Mouse (Mus musculus) testis, adult 2 months (tissue): Measurements from ENCODE around the gene Mttp. TPM values are rescaled to one million over a fixed set of nuclear protein-coding genes. Genes with fewer than 3 reads are reported as not detected.
"Not testable (repeated sequence)": the region's sequence is repeated elsewhere in the genome, so short reads cannot be mapped to it uniquely, and the experiment has no call there.

ENCODE experiments used
- H3K27ac ChIP-seq: fragments of 200-500 bp; 2 replicates; pipeline ENCODE4 v1.5.1; 2012; ENCODE audit warnings: low read depth, low read length; ENCODE audit not compliant: control insufficient read depth, insufficient read depth
- H3K27me3 ChIP-seq: fragments of 200-500 bp; 2 replicates; pipeline ENCODE4 v1.6.1; 2012; ENCODE audit warnings: mild to moderate bottlenecking, low read length, moderate library complexity; ENCODE audit not compliant: control insufficient read depth, insufficient read depth
- H3K36me3 ChIP-seq: fragments of 200-500 bp; 2 replicates; pipeline ENCODE4 v1.6.1; 2012; ENCODE audit warnings: mild to moderate bottlenecking, low read length; ENCODE audit not compliant: control insufficient read depth, insufficient read depth
- H3K4me1 ChIP-seq: fragments of 200-500 bp; 2 replicates; pipeline ENCODE4 v1.6.1; 2012; ENCODE audit warnings: low read length; ENCODE audit not compliant: control insufficient read depth, insufficient read depth
- H3K4me3 ChIP-seq: fragments of 200-500 bp; 2 replicates; pipeline ENCODE4 v1.5.1; 2012; ENCODE audit warnings: low read depth, mild to moderate bottlenecking, low read length, moderate library complexity, mixed read lengths; ENCODE audit not compliant: control insufficient read depth
- CTCF ChIP-seq: fragments of 200-500 bp; IDR thresholded peaks from 2 replicates; pipeline ENCODE4 v1.5.1; 2012; ENCODE audit warnings: low read depth, mild to moderate bottlenecking, inconsistent platforms, low read length, moderate library complexity; ENCODE audit not compliant: control insufficient read depth, insufficient read depth, insufficient replicate concordance
- POLR2A ChIP-seq: fragments of 200-500 bp; IDR thresholded peaks from 2 replicates; pipeline ENCODE4 v1.6.1; 2012; ENCODE audit warnings: low read depth, mild to moderate bottlenecking, inconsistent platforms, low read length, moderate library complexity; ENCODE audit not compliant: control insufficient read depth
- polyA plus RNA-seq: library from polyadenylated mRNA; depleted of rRNA; stranded (reverse); fragments of >200 nt; gene quantifications from 2 replicates; pipeline ENCODE4 v1.2.3, GENCODE M21; 2012

Mttp gene
- polyA plus RNA-seq, 1 experiment, result 10.9 TPM

GRCm38 (mm10) chr3:138144060-138144641 is 617 bp downstream of the Mttp start:
- H3K27me3 ChIP-seq, result no peaks in the 10 kb centered on the region
- H3K4me1 ChIP-seq, result peaks cover 2% of the 10 kb centered on the region; the same call in 1 of the 2 replicates
- H3K4me3 ChIP-seq, result peak overlapping the region; percentile 99
- peak overlapping the region; percentile 99 for H3K27ac ChIP-seq
- no peak for TF ChIP-seq CTCF
- TF ChIP-seq POLR2A, result no peak
- H3K36me3 ChIP-seq, result peaks cover 2% of the 10 kb centered on the region

DNA sequence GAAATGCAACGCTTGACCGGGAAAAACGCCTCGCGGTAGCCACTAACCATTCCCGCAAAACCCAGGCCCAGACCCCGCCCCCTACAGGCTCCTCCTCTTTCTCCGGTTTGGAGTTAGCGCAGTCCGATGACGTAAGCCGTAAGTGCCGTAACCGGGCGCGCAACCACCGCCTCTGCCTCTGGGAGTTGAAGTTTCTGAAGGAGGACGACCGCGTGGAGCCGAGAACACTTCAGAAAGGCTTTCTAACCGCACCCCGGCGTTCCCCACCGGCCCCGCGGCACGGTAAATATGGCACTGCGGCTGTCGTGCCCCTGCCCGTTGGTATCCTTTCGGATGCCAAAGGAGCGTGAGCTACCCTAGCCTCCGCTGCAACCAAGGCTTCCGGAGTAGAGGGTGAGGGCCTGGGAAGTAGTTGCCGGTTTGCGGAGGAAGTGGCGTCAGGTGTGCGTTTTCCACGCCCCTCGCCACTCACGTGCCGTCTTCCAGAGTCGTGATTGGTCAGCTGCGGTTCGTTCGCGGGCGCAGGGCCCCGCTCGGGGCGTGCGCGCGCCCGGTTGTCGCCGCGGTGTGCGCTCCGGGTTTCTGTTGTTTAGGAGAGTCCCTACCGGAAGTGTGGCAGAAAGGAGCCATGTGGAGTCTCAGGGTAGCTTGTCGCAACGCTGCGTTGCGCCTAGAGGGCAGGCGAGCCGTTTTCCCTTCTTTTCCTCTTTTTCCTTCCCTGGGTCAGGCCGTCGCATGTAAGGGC is 1.3 kb downstream of the Mttp start, which contains the start of gene Trmt10a:
Gene Trmt10a, plus strand, starts transcription at position 134 of the 745 bp plus-strand sequence.
- TF ChIP-seq POLR2A (peak; percentile 93), CTCF (peak; percentile 16; the same call in 1 of the 2 replicates)
- H3K27ac ChIP-seq, result peak within 1 kb of the TSS; percentile 100
- no peaks in the 10 kb centered on the region for H3K27me3 ChIP-seq
- H3K4me3 ChIP-seq, result peak within 1 kb of the TSS; percentile 99
- H3K4me1 ChIP-seq, result peaks cover 2% of the 10 kb centered on the region; the same call in 1 of the 2 replicates
- H3K36me3 ChIP-seq, result no peaks in the 10 kb centered on the region; the same call in 1 of the 2 replicates

GRCm38 (mm10) chr3:138142733-138143314 is 1.9 kb downstream of the Mttp start:
- H3K4me3 ChIP-seq, result peak overlapping the region; percentile 99
- H3K36me3 ChIP-seq, result no peaks in the 10 kb centered on the region; the same call in 1 of the 2 replicates
- no peak for TF ChIP-seq POLR2A
- no peak for TF ChIP-seq CTCF
- H3K27ac ChIP-seq, result peak overlapping the region; percentile 100
- no peaks in the 10 kb centered on the region for H3K27me3 ChIP-seq
- peaks cover 2% of the 10 kb centered on the region; the same call in 1 of the 2 replicates for H3K4me1 ChIP-seq

GRCm38 (mm10) chr3:138142052-138142732 is 2.6 kb downstream of the Mttp start:
- TF ChIP-seq CTCF, result no peak
- TF ChIP-seq POLR2A, result no peak
- Histone ChIP-seq H3K4me3 (peak overlapping the region; percentile 27; the same call in 1 of the 2 replicates), H3K27me3 (no peaks in the 10 kb centered on the region), H3K27ac (0 out of 2 replicates have a peak overlapping the region, but pooled peaks have one; percentile 49), H3K4me1 (peaks cover 2% of the 10 kb centered on the region; the same call in 1 of the 2 replicates), H3K36me3 (no peaks in the 10 kb centered on the region)

GRCm38 (mm10) chr3:138139663-138140062 is 5.1 kb downstream of the Mttp start:
- TF ChIP-seq CTCF (no peak), POLR2A (no peak)

DNA sequence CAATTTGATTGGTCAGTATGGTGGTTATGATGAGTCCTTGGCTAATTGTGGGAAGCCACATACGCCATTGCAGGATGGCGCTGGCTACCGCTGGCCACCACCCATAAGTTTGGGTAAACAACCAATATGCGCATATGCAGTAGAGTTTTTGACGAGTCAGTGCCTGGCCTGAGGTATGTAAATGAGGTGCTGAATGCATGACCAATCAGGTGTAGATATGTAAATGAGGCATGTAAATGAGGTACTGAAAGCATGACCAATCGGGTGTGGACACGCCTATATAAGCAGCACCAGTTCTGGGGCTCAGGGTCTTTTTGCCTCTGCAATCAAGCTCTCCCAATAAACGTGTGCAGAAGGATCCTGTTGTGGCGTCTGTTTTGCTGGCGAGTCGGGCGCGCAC is 6.6 kb downstream of the Mttp start:
- H3K4me3 ChIP-seq, H3K36me3 ChIP-seq, H3K27me3 ChIP-seq, H3K4me1 ChIP-seq, H3K27ac ChIP-seq: not testable (repeated sequence)

More at GRCm38 (mm10) chr3:138139663-138140062, 5.1 kb downstream of the Mttp start:
- no peaks in the 10 kb centered on the region for H3K27me3 ChIP-seq
- H3K36me3 ChIP-seq, result no peaks in the 10 kb centered on the region
- H3K4me1 ChIP-seq, result peaks cover 2% of the 10 kb centered on the region; the same call in 1 of the 2 replicates
- no peak overlapping the region for H3K27ac ChIP-seq
- H3K4me3 ChIP-seq, result no peak overlapping the region

GRCm38 (mm10) chr3:138134528-138134927 is 10.2 kb downstream of the Mttp start:
- Histone ChIP-seq H3K4me3 (no peak overlapping the region), H3K36me3 (no peaks in the 10 kb centered on the region), H3K4me1 (no peaks in the 10 kb centered on the region), H3K27ac (no peak overlapping the region), H3K27me3 (no peaks in the 10 kb centered on the region)
- TF ChIP-seq POLR2A (no peak), CTCF (no peak)
